Mouse (Mus musculus) neural tube, embryonic 13.5 days (tissue): ENCODE measurements around the gene Btbd1. TPM values are rescaled to one million over a fixed set of nuclear protein-coding genes. Genes with fewer than 3 reads are reported as not detected.

Source experiments
- ATAC-seq: fragments of 200-750 bp; cut with Nextera tagmentation; 2 replicates; pipeline ENCODE4 v1.8.0; 2017; ENCODE audit warnings: low read depth, mild to moderate bottlenecking, moderate TSS enrichment, moderate library complexity
- H3K27ac ChIP-seq: fragments of 300-500 bp; sonication (generic); replicated peaks from 2 replicates; pipeline ENCODE4 v1.5.1; 2015; ENCODE audit warnings: moderate library complexity, mild to moderate bottlenecking, inconsistent platforms
- H3K27me3 ChIP-seq: fragments of 300-500 bp; sonication (generic); 2 replicates; pipeline ENCODE4 v1.6.1; 2015; ENCODE audit warnings: mild to moderate bottlenecking, inconsistent platforms
- H3K36me3 ChIP-seq: fragments of 300-500 bp; sonication (generic); 2 replicates; pipeline ENCODE4 v1.6.1; 2015; ENCODE audit warnings: mild to moderate bottlenecking, inconsistent platforms
- H3K4me1 ChIP-seq: fragments of 300-500 bp; sonication (generic); replicated peaks from 2 replicates; pipeline ENCODE4 v1.6.1; 2015; ENCODE audit warnings: inconsistent platforms
- H3K4me2 ChIP-seq: fragments of 300-500 bp; sonication (generic); 2 replicates; pipeline ENCODE4 v1.6.1; 2015; ENCODE audit warnings: inconsistent platforms, mild to moderate bottlenecking, moderate library complexity
- H3K4me3 ChIP-seq: fragments of 300-500 bp; sonication (generic); 2 replicates; pipeline ENCODE4 v1.5.1; 2015; ENCODE audit warnings: mild to moderate bottlenecking, inconsistent platforms
- H3K9ac ChIP-seq: fragments of 300-500 bp; sonication (generic); 2 replicates; pipeline ENCODE4 v1.6.1; 2015; ENCODE audit warnings: moderate library complexity, mild to moderate bottlenecking, inconsistent platforms
- H3K9me3 ChIP-seq: fragments of 300-500 bp; sonication (generic); 2 replicates; pipeline ENCODE4 v1.6.1; 2016; ENCODE audit warnings: inconsistent platforms
- WGBS: fragments of 180-500 bp; shearing (Covaris S2); methylation state at CpG from one replicate; pipeline ENCODE4 v1.1.7; 2015; 5-methylcytosine and 5-hydroxymethylcytosine counted together
- polyA plus RNA-seq: library from polyadenylated mRNA; unstranded; fragments of >200 nt; fragmentation: Nextera tagmentation; extraction: Ambion mirVana; gene quantifications from 2 replicates; pipeline ENCODE4 v1.2.1, GENCODE M21; 2015

Gene Btbd1
- polyA plus RNA-seq, 1 experiment from 2014 or later: 102 TPM

DNA sequence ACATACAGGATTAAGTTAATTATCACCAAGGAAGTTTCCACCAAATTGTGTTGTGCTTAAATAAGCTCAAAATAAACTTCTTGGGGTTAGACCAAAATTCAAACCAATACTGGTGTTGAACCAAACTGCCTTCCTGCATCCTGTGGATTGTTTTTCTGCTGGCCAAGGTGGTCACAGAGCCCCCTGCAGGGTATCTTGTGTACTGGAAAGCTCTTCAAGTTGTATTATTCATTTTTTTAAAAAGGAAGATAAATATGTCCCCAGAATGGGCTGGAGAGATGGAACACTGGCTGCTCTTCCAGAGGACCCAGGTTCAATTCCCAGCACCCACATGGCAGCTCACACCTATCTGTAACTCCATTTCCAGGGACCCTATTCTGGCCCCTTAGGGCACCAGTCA is 5.6 kb upstream of the Btbd1 start:
- Histone ChIP-seq H3K36me3 (no peaks in the 10 kb centered on the region), H3K9me3 (no peaks in the 10 kb centered on the region), H3K4me3 (no peak overlapping the region), H3K4me2 (no peak overlapping the region), H3K4me1 (peaks cover 4% of the 10 kb centered on the region), H3K9ac (no peak overlapping the region), H3K27me3 (no peaks in the 10 kb centered on the region), H3K27ac (no peak overlapping the region)
- no peak for ATAC-seq

GRCm38 (mm10) chr7:81828681-81829378 is 401 bp downstream of the Btbd1 start:
- Histone ChIP-seq H3K9ac (peak overlapping the region; percentile 92), H3K4me3 (peak overlapping the region; percentile 78), H3K4me1 (peaks cover 50% of the 10 kb centered on the region), H3K36me3 (no peaks in the 10 kb centered on the region), H3K27ac (peak overlapping the region; percentile 96), H3K9me3 (no peaks in the 10 kb centered on the region), H3K27me3 (no peaks in the 10 kb centered on the region), H3K4me2 (peak overlapping the region; percentile 87)
- peak; percentile 82 for ATAC-seq
- under 1% methylated on average over 79 of the region's 91 CpGs for WGBS

DNA sequence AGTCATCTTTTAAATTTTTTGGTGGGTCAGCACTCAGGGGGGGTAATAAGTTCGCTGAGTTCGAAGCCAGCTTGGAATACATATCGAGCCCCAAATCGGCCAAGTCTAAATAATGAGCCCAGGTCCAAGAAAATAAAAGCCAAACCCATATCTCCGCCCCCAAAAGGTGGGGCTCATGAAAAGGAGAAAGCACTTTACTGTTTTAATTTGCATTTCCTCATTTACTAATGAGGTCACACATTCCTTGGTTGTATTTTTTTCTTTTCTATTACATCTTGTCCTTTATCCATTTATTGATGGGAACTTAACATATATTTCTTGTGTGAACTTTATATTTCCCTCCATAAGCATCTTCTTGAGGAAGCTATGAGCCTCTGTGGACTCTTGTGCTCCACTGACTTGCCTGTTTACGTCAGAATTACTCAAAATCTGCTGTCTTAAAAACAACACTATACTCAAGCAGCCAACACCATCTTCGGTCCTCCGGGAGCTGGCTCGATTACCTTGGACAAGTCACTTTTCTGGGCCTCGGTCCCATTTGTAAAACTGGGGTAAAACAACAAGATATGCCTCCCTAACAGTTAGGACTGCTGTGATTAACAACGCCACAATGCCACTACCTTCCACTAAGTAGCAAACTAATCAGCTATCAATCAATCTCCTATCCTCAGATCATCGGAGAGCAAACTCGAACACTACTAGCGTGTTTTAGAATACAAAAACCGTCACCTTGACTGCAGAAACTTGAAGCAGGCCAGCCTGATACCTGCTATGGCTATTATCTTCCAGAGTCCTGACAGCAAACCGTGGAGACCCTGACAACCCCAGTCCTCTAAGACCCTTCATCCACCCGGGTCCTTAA is 1.2 kb downstream of the Btbd1 start:
- Histone ChIP-seq H3K36me3 (no peaks in the 10 kb centered on the region), H3K27ac (peak overlapping the region; percentile 96), H3K4me1 (peaks cover 50% of the 10 kb centered on the region), H3K4me2 (peak overlapping the region; percentile 87), H3K9ac (peak overlapping the region; percentile 92), H3K9me3 (no peaks in the 10 kb centered on the region), H3K27me3 (no peaks in the 10 kb centered on the region), H3K4me3 (peak overlapping the region; percentile 78)
- ATAC-seq: no peak
- WGBS: 26% methylated on average over 17 of the region's 17 CpGs

- Histone ChIP-seq H3K27ac (no peak overlapping the region), H3K9ac (no peak overlapping the region), H3K9me3 (no peaks in the 10 kb centered on the region), H3K4me3 (no peak overlapping the region), H3K4me1 (peaks cover 50% of the 10 kb centered on the region), H3K27me3 (no peaks in the 10 kb centered on the region), H3K36me3 (no peaks in the 10 kb centered on the region), H3K4me2 (peak overlapping the region; percentile 18; the same call in 1 of the 2 replicates)
- no peak for ATAC-seq
- 41% methylated on average over 3 of the region's 3 CpGs for WGBS
Measured at GRCm38 (mm10) chr7:81825381-81825780, 3.9 kb downstream of the Btbd1 start.

DNA sequence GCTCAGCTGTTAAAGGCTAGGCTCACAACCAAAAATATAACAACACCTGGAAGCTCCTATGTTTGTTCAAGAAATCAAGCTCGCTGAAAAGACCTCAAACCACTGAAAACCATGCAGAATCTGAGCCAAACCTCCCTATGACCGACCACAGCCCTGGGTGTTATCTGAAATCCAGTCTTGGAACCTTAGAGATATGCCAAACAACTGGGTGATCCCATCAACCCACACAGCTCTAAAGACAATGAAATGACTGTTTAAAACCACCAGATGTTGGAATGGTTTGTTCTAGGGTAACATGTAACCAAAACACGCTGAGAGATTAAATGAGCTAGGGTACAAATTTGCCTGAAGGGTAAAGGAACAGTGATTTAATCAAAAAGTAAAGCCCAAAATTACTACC is 4.3 kb downstream of the Btbd1 start:
- Histone ChIP-seq H3K9me3 (no peaks in the 10 kb centered on the region), H3K4me1 (peaks cover 47% of the 10 kb centered on the region), H3K9ac (no peak overlapping the region), H3K4me2 (no peak overlapping the region), H3K4me3 (no peak overlapping the region), H3K27ac (no peak overlapping the region), H3K27me3 (no peaks in the 10 kb centered on the region), H3K36me3 (no peaks in the 10 kb centered on the region)
- WGBS: 78% methylated on average over 3 of the region's 3 CpGs
- ATAC-seq: no peak

DNA sequence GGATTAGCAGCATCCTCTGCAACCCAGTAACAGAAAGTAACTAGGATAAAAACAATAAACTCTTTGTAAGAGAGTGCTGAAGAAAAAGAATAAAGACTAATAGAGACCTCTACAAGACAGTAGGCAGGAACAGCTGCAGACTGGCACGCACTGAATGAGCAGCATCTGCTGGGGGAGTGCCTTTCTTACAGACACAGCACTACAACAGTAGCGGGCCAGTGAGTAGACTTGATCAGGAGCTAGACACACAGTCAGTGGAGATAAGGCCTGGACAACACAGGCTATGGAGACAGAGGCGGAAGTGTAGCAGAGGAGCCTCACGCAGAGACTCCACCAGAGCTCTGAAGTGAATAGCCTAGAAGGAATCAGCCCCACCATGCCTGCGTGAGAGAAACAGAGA is 23.2 kb downstream of the Btbd1 start:
- Histone ChIP-seq H3K27ac (no peak overlapping the region), H3K4me2 (no peak overlapping the region), H3K36me3 (peaks cover 13% of the 10 kb centered on the region), H3K4me1 (peaks cover 4% of the 10 kb centered on the region; the same call in 1 of the 2 replicates), H3K9ac (no peak overlapping the region), H3K4me3 (no peak overlapping the region), H3K9me3 (no peaks in the 10 kb centered on the region), H3K27me3 (no peaks in the 10 kb centered on the region)
- no peak for ATAC-seq
- 68% methylated on average over 5 of the region's 5 CpGs for WGBS

DNA sequence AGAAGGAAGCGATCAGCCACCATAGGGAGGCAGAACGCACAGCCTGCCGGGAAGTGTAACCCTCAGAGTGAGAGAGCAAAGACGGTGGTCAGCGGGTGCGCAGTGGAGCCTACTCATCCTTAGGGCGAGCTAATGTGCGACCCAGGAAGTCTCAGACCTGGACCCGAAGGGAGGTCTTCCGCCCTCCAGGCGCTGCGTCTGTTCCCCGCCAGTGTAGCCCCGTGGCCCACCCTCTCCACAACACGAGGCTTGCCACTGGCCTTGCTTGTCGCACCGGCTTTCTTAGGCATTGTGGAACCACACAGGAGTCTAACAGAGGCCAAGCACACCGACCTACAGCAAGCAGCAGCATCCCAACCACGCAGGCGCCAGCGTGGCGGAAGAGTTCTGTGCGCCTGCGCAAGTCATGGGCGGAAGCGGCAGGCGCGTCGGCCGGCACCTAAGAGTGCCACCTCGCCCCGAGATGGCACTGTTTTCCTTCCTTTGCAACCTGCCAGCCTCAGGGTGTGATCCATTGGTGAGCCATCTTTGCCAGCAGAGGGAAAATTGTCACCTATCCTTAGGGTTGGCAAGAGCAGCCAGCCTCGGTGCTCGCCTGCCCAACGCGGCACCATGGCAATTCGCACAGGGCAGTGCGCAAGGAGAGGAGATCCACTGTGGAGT is 40.0 kb downstream of the Btbd1 start, which contains the start of gene 3110040N11Rik:
3110040N11Rik (minus strand) TSS at position 384 of the 663 bp plus-strand sequence.
- Histone ChIP-seq H3K4me1 (peaks cover 22% of the 10 kb centered on the region), H3K9ac (peak within 1 kb of the TSS; percentile 87), H3K4me2 (peak within 1 kb of the TSS; percentile 77), H3K36me3 (peaks cover 33% of the 10 kb centered on the region), H3K9me3 (no peaks in the 10 kb centered on the region), H3K27me3 (no peaks in the 10 kb centered on the region), H3K27ac (peak within 1 kb of the TSS; percentile 99), H3K4me3 (peak within 1 kb of the TSS; percentile 63)
- peak; percentile 96 for ATAC-seq
- WGBS: 0% methylated on average over 38 of the region's 38 CpGs

DNA sequence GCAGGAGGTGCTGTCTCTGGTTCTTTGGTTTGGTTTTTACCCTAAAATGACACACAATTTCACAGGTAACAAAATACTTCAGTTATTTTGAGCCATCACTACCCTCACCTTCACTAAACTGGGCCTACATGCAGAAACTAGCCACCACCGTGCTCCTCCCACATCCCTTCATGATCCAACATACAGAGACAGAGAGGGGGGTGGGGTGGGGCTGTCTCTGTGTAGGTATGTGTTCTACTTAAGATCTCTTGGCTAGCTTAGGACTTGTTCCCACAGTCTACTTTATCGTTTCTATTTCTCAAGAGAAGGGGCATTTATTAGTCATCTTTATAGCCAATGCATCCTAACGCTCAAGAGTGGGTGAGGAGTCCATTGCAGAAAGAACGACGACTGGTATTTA is 40.7 kb downstream of the Btbd1 start:
- H3K4me1 ChIP-seq: peaks cover 22% of the 10 kb centered on the region
- ATAC-seq: peak; percentile 66
- 3% methylated on average over 5 of the region's 5 CpGs for WGBS

DNA sequence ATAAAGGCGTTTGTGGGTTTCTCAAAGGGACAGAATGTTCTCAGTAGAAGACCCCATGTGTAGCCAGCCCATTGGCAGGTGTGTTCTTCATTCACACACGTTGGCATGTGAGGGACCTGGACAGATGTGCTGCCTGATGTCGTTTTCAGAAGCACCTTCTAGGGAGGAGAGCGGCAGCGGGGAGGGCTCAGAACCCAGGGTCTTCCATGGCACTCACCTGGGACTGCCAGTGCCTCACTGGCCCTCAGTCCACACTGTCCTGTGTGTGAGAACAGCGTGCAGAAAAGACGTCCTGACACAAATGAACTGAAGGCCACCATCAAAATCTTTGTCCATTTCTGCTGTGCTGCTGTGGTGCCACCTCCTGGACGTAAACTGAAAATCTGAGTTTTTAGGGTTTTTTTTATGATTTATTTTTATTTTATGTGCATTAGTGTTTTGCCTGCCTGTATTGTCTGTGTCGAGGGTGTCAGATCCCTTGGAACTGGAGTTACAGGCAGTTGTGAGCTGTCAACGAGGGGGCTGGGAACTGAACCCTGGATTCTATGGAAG is 51.5 kb downstream of the Btbd1 start:
- Histone ChIP-seq H3K4me2 (no peak overlapping the region), H3K4me3 (no peak overlapping the region), H3K4me1 (no peaks in the 10 kb centered on the region), H3K9ac (no peak overlapping the region), H3K27me3 (no peaks in the 10 kb centered on the region), H3K27ac (no peak overlapping the region), H3K36me3 (peaks cover 32% of the 10 kb centered on the region), H3K9me3 (no peaks in the 10 kb centered on the region)
- peak; percentile 27; the same call in 1 of the 2 replicates for ATAC-seq
- 80% methylated on average over 10 of the region's 10 CpGs for WGBS

More for the DNA sequence above, 40.7 kb downstream of the Btbd1 start:
- H3K27ac ChIP-seq: peak overlapping the region; percentile 99
- peaks cover 31% of the 10 kb centered on the region for H3K36me3 ChIP-seq
- peak overlapping the region; percentile 77 for H3K4me2 ChIP-seq
- H3K27me3 ChIP-seq: no peaks in the 10 kb centered on the region
- H3K9ac ChIP-seq: peak overlapping the region; percentile 87
- peak overlapping the region; percentile 63 for H3K4me3 ChIP-seq
- no peaks in the 10 kb centered on the region for H3K9me3 ChIP-seq

DNA sequence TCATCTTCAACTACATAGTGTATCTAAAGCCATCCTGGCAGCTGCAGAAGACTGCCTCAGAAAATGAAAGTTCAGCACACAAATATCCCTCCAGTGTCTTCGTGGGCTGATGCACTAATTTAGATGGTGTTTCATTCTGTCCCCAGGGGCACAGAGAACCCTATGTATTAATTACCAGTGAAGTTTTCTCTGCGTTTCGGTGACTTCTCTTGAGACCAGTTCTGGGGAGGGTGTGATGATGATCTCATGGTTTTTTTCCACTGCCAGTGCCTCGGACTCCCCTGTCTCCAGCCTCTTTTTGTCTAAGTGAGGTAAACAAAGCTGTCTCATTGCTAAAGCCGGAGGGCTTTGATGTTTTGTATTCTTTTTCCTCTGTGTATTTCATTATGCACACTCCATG is 53.9 kb downstream of the Btbd1 start:
- Histone ChIP-seq H3K4me3 (no peak overlapping the region), H3K36me3 (peaks cover 13% of the 10 kb centered on the region), H3K4me1 (no peaks in the 10 kb centered on the region), H3K27me3 (no peaks in the 10 kb centered on the region), H3K9ac (no peak overlapping the region), H3K9me3 (no peaks in the 10 kb centered on the region), H3K27ac (no peak overlapping the region), H3K4me2 (no peak overlapping the region)
- WGBS: 68% methylated on average over 5 of the region's 5 CpGs
- ATAC-seq: no peak

DNA sequence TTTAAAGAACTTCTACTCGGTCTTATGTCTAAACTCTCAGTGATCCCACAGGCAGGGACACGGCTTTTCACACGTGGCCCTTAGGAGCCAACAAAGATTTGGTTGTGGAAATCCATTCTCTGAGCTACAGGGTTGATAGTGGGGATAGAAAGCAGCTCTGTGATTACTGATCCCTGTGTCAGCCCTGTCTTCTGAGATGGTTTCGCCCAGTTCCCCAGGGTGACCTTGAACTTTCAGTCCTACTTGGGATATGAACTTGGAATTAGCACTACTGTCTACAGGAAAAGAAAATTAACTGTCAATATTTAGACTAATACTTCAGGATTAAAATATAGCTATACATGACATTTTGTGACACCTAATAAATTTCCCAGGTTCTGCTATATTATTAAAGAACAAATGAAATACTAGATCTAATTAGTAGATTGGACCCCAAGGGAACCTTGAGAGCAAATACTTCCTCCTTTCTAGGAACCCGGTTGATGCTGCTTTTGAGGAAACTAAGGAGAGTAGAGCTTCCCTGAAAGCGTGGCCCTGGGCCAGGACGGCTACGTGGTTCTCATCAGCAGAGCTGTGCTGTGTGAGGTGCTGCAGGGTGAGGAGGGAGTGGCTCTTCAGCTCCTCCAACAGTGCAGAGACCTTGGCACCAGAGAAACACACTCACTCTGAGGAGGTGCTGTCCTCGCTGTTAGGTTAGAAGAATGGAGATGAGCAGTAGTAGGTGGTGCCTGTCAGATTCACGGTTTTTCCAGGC is 56.3 kb downstream of the Btbd1 start:
- no peak overlapping the region for H3K4me2 ChIP-seq
- no peak overlapping the region for H3K4me3 ChIP-seq
- no peaks in the 10 kb centered on the region for H3K27me3 ChIP-seq
- H3K4me1 ChIP-seq: no peaks in the 10 kb centered on the region
- ATAC-seq: no peak
- no peak overlapping the region for H3K9ac ChIP-seq
- peaks cover 5% of the 10 kb centered on the region for H3K36me3 ChIP-seq
- H3K9me3 ChIP-seq: no peaks in the 10 kb centered on the region
- WGBS: 84% methylated on average over 10 of the region's 10 CpGs
- H3K27ac ChIP-seq: no peak overlapping the region
